Mouse (Mus musculus): Measurements from ENCODE around the gene Tbcc. TPM values are rescaled to one million over a fixed set of nuclear protein-coding genes. Genes with fewer than 3 reads are reported as not detected.
A peak's percentile ranks its signal among the peaks of the same experiment; 100 is the strongest.

Gene Tbcc
- total RNA-seq, 2 experiments from 2014 or later: 21.6 to 23.3 TPM

GRCm38 (mm10) chr17:46900941-46901340 is 10.5 kb downstream of the Tbcc start:
- no peak for DNase-seq

GRCm38 (mm10) chr17:46903876-46904490 is 13.5 kb downstream of the Tbcc start:
- DNase-seq: peak; percentile 87

GRCm38 (mm10) chr17:46910186-46910585 is 19.7 kb downstream of the Tbcc start, which contains the start of gene Prph2:
TSS of gene Prph2 (plus strand) at chr17:46910459.
- no peak for DNase-seq

- peak; percentile 53 for DNase-seq
These were observed 21.8 kb downstream of the Tbcc start for GRCm38 (mm10) chr17:46912331-46912730.

DNA sequence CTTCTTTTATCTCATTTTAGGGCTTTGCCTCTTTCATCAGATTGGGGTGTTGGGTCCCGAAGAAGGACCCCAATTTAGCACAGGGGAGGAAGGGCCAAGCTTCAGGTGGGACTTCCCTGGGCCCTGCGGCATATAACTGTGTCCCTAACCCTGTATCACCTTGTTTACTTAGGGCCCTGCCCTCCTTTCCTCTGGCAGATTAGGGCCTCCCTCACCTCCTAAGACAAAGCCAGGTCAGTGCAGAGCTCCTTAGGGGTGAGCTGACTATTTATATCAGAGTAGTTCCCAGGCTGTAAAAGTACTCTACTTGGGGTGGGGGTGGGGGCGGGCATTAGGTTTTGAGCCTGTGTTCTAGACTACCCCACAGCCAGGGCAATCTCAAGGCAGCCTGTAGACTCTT is 24.6 kb downstream of the Tbcc start:
- DNase-seq: no peak

- DNase-seq: no peak
These were observed 28.5 kb downstream of the Tbcc start for GRCm38 (mm10) chr17:46918951-46919350.

DNA sequence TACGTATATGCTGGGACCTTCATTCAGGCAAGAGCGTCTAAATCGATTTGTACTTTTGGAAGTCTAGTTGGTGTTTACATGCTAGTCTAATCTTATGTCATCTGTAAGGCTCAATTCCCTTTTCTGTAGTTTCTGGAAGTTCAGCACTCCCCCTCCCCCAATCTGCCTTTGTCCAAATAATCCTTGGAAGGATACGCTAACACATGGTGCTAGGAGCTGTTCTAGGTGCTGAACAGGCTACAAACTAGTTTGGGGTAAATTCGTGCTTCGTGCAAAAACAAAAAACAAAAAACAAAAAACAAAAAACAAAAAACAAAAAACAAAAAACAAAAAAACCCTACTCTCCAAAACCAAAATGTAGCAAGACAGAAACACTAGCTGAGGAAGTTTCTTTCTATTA is 30.4 kb downstream of the Tbcc start:
- no peak for DNase-seq

DNA sequence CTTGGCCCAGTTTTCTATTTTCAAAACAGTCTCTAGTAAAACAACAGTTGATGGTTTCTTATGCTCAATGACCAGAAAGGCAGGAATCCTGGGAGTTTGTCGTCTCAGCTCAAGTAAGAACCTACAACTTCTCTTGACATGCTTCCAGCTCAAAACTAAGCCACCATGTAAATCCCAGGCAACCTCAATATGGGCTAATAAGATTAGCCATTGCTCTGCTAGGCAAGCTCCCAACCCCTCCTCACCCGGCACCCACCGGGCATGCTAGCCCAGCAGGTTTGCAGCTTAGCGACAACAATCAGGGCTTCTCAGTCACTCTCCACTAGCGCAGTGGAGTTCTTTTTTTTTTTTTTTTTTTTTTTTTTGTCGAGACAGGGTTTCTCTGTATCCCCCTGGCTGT is 35.7 kb downstream of the Tbcc start:
- DNase-seq: no peak

GRCm38 (mm10) chr17:46926941-46927340 is 36.5 kb downstream of the Tbcc start:
- DNase-seq: no peak

DNA sequence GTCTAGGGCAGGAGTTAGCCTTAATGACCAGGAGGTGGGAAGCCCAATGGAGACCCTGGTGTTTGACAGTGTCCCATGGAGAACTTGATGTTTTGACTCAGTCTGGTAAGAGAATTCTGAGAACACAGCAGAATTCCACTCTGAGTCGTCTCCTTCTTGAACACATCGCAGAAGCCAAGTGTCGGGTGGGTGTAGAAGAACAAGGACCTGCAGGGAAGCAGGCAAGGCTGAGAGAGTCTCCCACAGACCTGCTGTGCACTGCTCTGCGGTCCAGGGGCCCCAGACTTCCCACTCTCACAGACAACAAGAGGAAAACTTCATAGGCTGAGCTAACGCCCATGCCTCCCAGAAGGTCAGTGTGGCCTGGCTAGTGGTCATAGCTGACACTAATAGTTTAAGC is 37.3 kb downstream of the Tbcc start:
- DNase-seq: no peak

DNA sequence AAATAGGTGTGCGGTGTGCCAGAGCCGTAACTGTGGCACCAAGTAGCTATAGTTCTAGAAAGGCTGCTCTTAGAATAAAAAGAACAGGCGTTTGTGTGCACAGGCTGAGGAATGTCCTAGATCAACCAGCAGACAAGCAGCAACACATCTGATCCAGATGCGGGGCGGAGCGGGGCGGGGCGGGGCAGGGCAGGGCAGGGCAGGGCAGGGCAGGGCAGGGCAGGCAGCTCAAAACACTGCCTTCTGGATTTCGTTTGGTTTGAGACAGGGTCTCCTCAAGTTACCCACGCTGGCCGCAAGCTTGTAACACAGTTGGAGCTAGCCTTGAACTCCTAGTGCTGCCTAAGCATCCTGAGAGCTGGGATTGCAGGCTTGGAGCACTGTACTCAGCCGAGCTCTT is 38.8 kb downstream of the Tbcc start:
- DNase-seq: no peak

DNA sequence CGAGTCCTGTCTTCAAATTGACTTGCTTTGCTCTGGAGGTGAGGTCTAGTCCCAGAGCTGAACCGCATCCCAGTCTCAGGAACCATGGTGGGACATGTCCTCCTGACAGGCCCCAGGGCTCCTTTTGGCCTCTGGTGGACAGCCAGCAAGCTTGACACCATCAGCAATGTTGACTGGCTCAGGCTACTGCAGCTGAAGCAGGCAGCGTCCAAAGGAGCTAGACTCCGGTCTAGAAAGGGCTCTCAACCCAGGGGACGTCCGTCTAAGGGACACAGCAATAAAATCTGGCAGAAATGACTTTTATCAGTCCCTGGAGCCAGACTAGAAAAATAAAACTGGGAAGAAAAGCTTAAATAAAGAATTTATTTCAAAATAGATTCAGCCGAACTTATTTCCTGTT is 39.4 kb downstream of the Tbcc start:
- DNase-seq: no peak

GRCm38 (mm10) chr17:46932961-46933360 is 42.5 kb downstream of the Tbcc start:
- peak; percentile 27 for DNase-seq

- DNase-seq: peak; percentile 68
These were observed 43.3 kb downstream of the Tbcc start for GRCm38 (mm10) chr17:46933557-46934348.

DNA sequence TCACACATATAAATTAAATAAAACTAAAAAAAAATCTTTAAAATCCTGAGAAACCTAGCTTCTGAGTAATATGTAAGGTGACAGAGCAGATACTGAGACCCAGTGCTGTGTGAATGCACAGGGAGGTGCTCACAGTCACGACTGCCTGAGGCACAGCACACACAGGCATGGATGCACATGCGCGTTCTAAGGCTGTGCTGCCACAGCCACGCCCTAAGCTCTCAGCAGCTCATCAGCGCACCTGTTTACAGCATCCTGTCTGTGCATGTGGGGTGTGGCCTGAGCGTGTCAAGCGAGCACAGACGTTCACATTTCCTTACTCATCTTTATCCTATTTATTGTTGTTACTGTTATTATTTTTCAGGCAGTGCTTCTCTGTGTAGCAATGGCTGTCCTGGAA is 50.0 kb downstream of the Tbcc start:
- DNase-seq: no peak

Other genes with a start within 250 kb of the Tbcc start
- gene Klc4, start 244.7 kb upstream of the Tbcc start, total RNA-seq (2021): 10 to 100 TPM; 31.9 to 34.9 TPM
- gene Mrpl2, start 244.5 kb upstream of the Tbcc start, total RNA-seq (2021): 100 to 1,000 TPM; 142 to 147 TPM
- 10 to 100 TPM; 48.5 to 61.7 TPM for gene Cul7, start 240.3 kb upstream of the Tbcc start, total RNA-seq (2021)
- gene Rrp36, start 216.3 kb upstream of the Tbcc start, total RNA-seq (2021): 10 to 100 TPM; 24.0 to 27.1 TPM
- gene Mea1, start 211.9 kb upstream of the Tbcc start, total RNA-seq (2021): 10 to 100 TPM; 88.1 to 90.3 TPM
- 100 to 1,000 TPM in 1 of 2 experiments, 10 to 100 TPM in 1; 97.0 to 110 TPM for gene Klhdc3, start 209.8 kb upstream of the Tbcc start, total RNA-seq (2021)
- 10 to 100 TPM; 43.7 to 49.7 TPM for gene Ppp2r5d, start 185.6 kb upstream of the Tbcc start, total RNA-seq (2021)
- 10 to 100 TPM; 67.8 to 81.8 TPM for gene Pex6, start 179.2 kb upstream of the Tbcc start, total RNA-seq (2021)
- gene Gnmt, start 161.5 kb upstream of the Tbcc start, total RNA-seq (2021): 10 to 100 TPM; 18.0 to 54.7 TPM
- 10 to 100 TPM; 42.2 to 46.5 TPM for gene Cnpy3, start 138.5 kb upstream of the Tbcc start, total RNA-seq (2021)
- gene Ptcra, start 127.0 kb upstream of the Tbcc start, total RNA-seq (2021): not detected
- gene 2310039H08Rik, start 118.0 kb upstream of the Tbcc start, total RNA-seq (2021): 10 to 100 TPM; 68.3 to 72.5 TPM
- 10 to 100 TPM; 84.3 to 99.2 TPM for gene Rpl7l1, start 108.0 kb upstream of the Tbcc start, total RNA-seq (2021)
- 10 to 100 TPM; 15.2 to 19.0 TPM for gene Bicral, start 32.2 kb upstream of the Tbcc start, total RNA-seq (2021)
- gene Prph2, start 19.8 kb downstream of the Tbcc start, total RNA-seq (2021): not detected
- gene Ubr2, start 119.9 kb downstream of the Tbcc start, total RNA-seq (2021): 10 to 100 TPM; 55.9 to 63.7 TPM

All from adrenal gland, postnatal 10 days (tissue).